Comparison of ENCODE assay signal across 16 mouse cellular contexts in the genomic region with DNA sequence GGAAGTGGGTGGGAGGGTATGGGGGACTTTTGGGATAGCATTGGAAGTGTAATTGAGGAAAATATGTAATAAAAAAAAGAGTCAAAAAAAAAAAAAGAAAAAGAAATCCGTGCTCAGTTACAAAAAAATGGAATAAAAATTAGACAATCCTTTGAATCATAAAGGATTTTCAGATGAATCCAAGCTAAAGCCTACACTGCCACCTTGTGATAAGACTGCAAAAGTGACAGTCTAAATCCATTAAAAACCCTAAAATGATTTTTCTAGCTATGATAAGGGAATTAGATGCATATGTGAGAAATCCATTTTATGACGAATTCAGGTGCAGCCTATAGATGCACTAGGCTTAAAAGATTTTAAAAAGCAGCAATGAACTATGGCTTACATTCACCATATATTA. TPM values are rescaled to one million over a fixed set of nuclear protein-coding genes. Genes with fewer than 3 reads are reported as not detected.
DNase-seq lines count a peak whose midpoint lies in the region; ATAC-seq lines count a peak whose summit lies in the region.
"Had no signal": no experiment of that assay in that cellular context is flagged by ENCODE, and none has a peak within 500 bp of the region (broad histone marks: within the 10 kb centered on the region; RNA-seq: fewer than 3 reads in every experiment).

No protein-coding gene starts in this region.

- H3K27me3 ChIP-seq in hindbrain, embryonic 14.5 days (ENCODE audit: control insufficient read depth, insufficient read depth, low read length), result no peaks in the 10 kb centered on the region
- H3K27me3 ChIP-seq in hindbrain, embryonic 10.5 days (ENCODE audit: insufficient read depth, poor library complexity, severe bottlenecking), result no peaks in the 10 kb centered on the region
- no peaks in the 10 kb centered on the region for H3K27me3 ChIP-seq in midbrain, embryonic 15.5 days (replicated peaks)
- H3K27me3 ChIP-seq in midbrain, embryonic 10.5 days (ENCODE audit: low read depth, poor library complexity, severe bottlenecking), result no peaks in the 10 kb centered on the region
- H3K27me3 ChIP-seq: hindbrain, embryonic 13.5 days; liver, embryonic 13.5 days had no signal

- H3K27ac ChIP-seq in hindbrain, embryonic 14.5 days, result no peak overlapping the region
- H3K27ac ChIP-seq in hindbrain, embryonic 10.5 days, result no peak overlapping the region
- no peak overlapping the region for H3K27ac ChIP-seq in midbrain, embryonic 15.5 days
- no peak overlapping the region for H3K27ac ChIP-seq in midbrain, embryonic 10.5 days (replicated peaks)
- H3K27ac ChIP-seq: hindbrain, embryonic 13.5 days; liver, embryonic 13.5 days had no signal

- no peaks in the 10 kb centered on the region for H3K9me3 ChIP-seq in hindbrain, embryonic 14.5 days (ENCODE audit: control insufficient read depth, low read length)
- H3K9me3 ChIP-seq in hindbrain, embryonic 10.5 days, result no peaks in the 10 kb centered on the region
- H3K9me3 ChIP-seq in midbrain, embryonic 15.5 days, result no peaks in the 10 kb centered on the region
- no peaks in the 10 kb centered on the region for H3K9me3 ChIP-seq in midbrain, embryonic 10.5 days (replicated peaks)
- H3K9me3 ChIP-seq: hindbrain, embryonic 13.5 days; liver, embryonic 13.5 days had no signal

- no peak for ATAC-seq in hindbrain, embryonic 14.5 days (ENCODE audit: low FRiP score)
- ATAC-seq in midbrain, embryonic 15.5 days (replicated peaks), result peak; percentile 27; the same call in 1 of the 2 replicates

- peak; percentile 72 for DNase-seq in hindbrain, embryonic 14.5 days (ENCODE audit: low spot score)
- DNase-seq in hindbrain, embryonic 10.5 days (ENCODE audit: low spot score), result no peak
- no peak for DNase-seq in midbrain, embryonic 10.5 days (ENCODE audit: low spot score)
- DNase-seq in brain, embryonic 18.5 days (ENCODE audit: low read depth, low spot score), result peak; percentile 3
- peak; percentile 2 for DNase-seq in telencephalon, adult 2 months (ENCODE audit: low read depth, low spot score)
- DNase-seq in cerebellum, postnatal 14 days, result no peak
- DNase-seq in right cerebral cortex, postnatal 4 days, result no peak
- DNase-seq: adrenal gland, adult 2 months; cerebellum, postnatal 10 days; liver, embryonic 13.5 days; lung, postnatal 36 days had no signal

- H3K4me2 ChIP-seq in hindbrain, embryonic 14.5 days (replicated peaks), result no peak overlapping the region
- no peak overlapping the region for H3K4me2 ChIP-seq in midbrain, embryonic 15.5 days
- H3K4me2 ChIP-seq: hindbrain, embryonic 13.5 days; liver, embryonic 13.5 days had no signal

- WGBS in hindbrain, embryonic 14.5 days, result 54% methylated on average over 2 of the region's 2 CpGs
- WGBS in hindbrain, embryonic 10.5 days, result 72% methylated on average over 2 of the region's 2 CpGs
- WGBS in midbrain, embryonic 15.5 days, result 49% methylated on average over 2 of the region's 2 CpGs
- 59% methylated on average over 2 of the region's 2 CpGs for WGBS in midbrain, embryonic 10.5 days

- H3K4me1 ChIP-seq in hindbrain, embryonic 14.5 days (replicated peaks; ENCODE audit: control insufficient read depth, insufficient read depth, low read length), result no peaks in the 10 kb centered on the region
- no peaks in the 10 kb centered on the region for H3K4me1 ChIP-seq in hindbrain, embryonic 10.5 days (replicated peaks)
- no peaks in the 10 kb centered on the region for H3K4me1 ChIP-seq in midbrain, embryonic 15.5 days
- no peaks in the 10 kb centered on the region for H3K4me1 ChIP-seq in midbrain, embryonic 10.5 days
- H3K4me1 ChIP-seq: hindbrain, embryonic 13.5 days; liver, embryonic 13.5 days had no signal

- no peaks in the 10 kb centered on the region for H3K36me3 ChIP-seq in hindbrain, embryonic 14.5 days (replicated peaks; ENCODE audit: control insufficient read depth, insufficient read depth)
- H3K36me3 ChIP-seq in hindbrain, embryonic 10.5 days, result no peaks in the 10 kb centered on the region
- no peaks in the 10 kb centered on the region for H3K36me3 ChIP-seq in midbrain, embryonic 15.5 days (replicated peaks)
- H3K36me3 ChIP-seq in midbrain, embryonic 10.5 days, result no peaks in the 10 kb centered on the region
- H3K36me3 ChIP-seq: hindbrain, embryonic 13.5 days; liver, embryonic 13.5 days had no signal

- H3K4me3 ChIP-seq in hindbrain, embryonic 14.5 days (replicated peaks; ENCODE audit: low read length), result no peak overlapping the region
- no peak overlapping the region for H3K4me3 ChIP-seq in hindbrain, embryonic 10.5 days
- no peak overlapping the region for H3K4me3 ChIP-seq in midbrain, embryonic 15.5 days
- no peak overlapping the region for H3K4me3 ChIP-seq in midbrain, embryonic 10.5 days
- H3K4me3 ChIP-seq: hindbrain, embryonic 13.5 days; liver, embryonic 13.5 days had no signal

- no peak overlapping the region for H3K9ac ChIP-seq in hindbrain, embryonic 14.5 days
- H3K9ac ChIP-seq in midbrain, embryonic 15.5 days, result no peak overlapping the region
- H3K9ac ChIP-seq: hindbrain, embryonic 13.5 days; liver, embryonic 13.5 days had no signal

RNA-seq across cellular contexts. Expression of a gene that starts 13.2 kb away (rescaled TPM):
- not detected in 2 replicates for polyA plus RNA-seq in hindbrain, embryonic 14.5 days (2014; fragmentation: Nextera tagmentation; extraction: Ambion mirVana)
- polyA plus RNA-seq in hindbrain, embryonic 10.5 days (2016; fragmentation: Nextera tagmentation; extraction: Ambion mirVana), result not detected in 2 replicates
- not detected in 2 replicates for polyA plus RNA-seq in midbrain, embryonic 15.5 days (2015; fragmentation: Nextera tagmentation; extraction: Ambion mirVana)
- not detected in 2 replicates for polyA plus RNA-seq in midbrain, embryonic 10.5 days (2016; fragmentation: Nextera tagmentation; extraction: Ambion mirVana)
- polyA plus RNA-seq: adrenal gland, adult 2 months; heart, embryonic 14.5 days; hindbrain, embryonic 13.5 days; kidney, embryonic 14.5 days; liver, embryonic 13.5 days; thymus, postnatal 0 days had no signal

RNA-seq across cellular contexts. Expression of a gene that starts 33.7 kb away (rescaled TPM):
- polyA plus RNA-seq in hindbrain, embryonic 14.5 days (2014; fragmentation: Nextera tagmentation; extraction: Ambion mirVana), result not detected in 2 replicates
- polyA plus RNA-seq in hindbrain, embryonic 10.5 days (2016; fragmentation: Nextera tagmentation; extraction: Ambion mirVana), result not detected in 2 replicates
- polyA plus RNA-seq in midbrain, embryonic 15.5 days (2015; fragmentation: Nextera tagmentation; extraction: Ambion mirVana), result not detected in 2 replicates
- polyA plus RNA-seq in midbrain, embryonic 10.5 days (2016; fragmentation: Nextera tagmentation; extraction: Ambion mirVana), result not detected in 2 replicates
- polyA plus RNA-seq: adrenal gland, adult 2 months; heart, embryonic 14.5 days; hindbrain, embryonic 13.5 days; kidney, embryonic 14.5 days; liver, embryonic 13.5 days; thymus, postnatal 0 days had no signal

RNA-seq across cellular contexts. Expression of a gene that starts 46.4 kb away (rescaled TPM):
- not detected in 2 replicates for polyA plus RNA-seq in hindbrain, embryonic 14.5 days (2014; fragmentation: Nextera tagmentation; extraction: Ambion mirVana)
- polyA plus RNA-seq in hindbrain, embryonic 10.5 days (2016; fragmentation: Nextera tagmentation; extraction: Ambion mirVana), result not detected in 2 replicates
- not detected in 2 replicates for polyA plus RNA-seq in midbrain, embryonic 15.5 days (2015; fragmentation: Nextera tagmentation; extraction: Ambion mirVana)
- polyA plus RNA-seq in midbrain, embryonic 10.5 days (2016; fragmentation: Nextera tagmentation; extraction: Ambion mirVana), result not detected in 2 replicates
- polyA plus RNA-seq: adrenal gland, adult 2 months; heart, embryonic 14.5 days; hindbrain, embryonic 13.5 days; kidney, embryonic 14.5 days; liver, embryonic 13.5 days; thymus, postnatal 0 days had no signal

RNA-seq across cellular contexts. Expression of a gene that starts 48.4 kb away (rescaled TPM):
- polyA plus RNA-seq in hindbrain, embryonic 14.5 days (2014; fragmentation: Nextera tagmentation; extraction: Ambion mirVana), result not detected in 2 replicates
- not detected in 2 replicates for polyA plus RNA-seq in hindbrain, embryonic 10.5 days (2016; fragmentation: Nextera tagmentation; extraction: Ambion mirVana)
- polyA plus RNA-seq in midbrain, embryonic 15.5 days (2015; fragmentation: Nextera tagmentation; extraction: Ambion mirVana), result not detected in 2 replicates
- polyA plus RNA-seq in midbrain, embryonic 10.5 days (2016; fragmentation: Nextera tagmentation; extraction: Ambion mirVana), result not detected in 2 replicates
- polyA plus RNA-seq: adrenal gland, adult 2 months; heart, embryonic 14.5 days; hindbrain, embryonic 13.5 days; kidney, embryonic 14.5 days; liver, embryonic 13.5 days; thymus, postnatal 0 days had no signal

RNA-seq across cellular contexts. Expression of a gene that starts 57.6 kb away (rescaled TPM):
- not detected in 2 replicates for polyA plus RNA-seq in hindbrain, embryonic 14.5 days (2014; fragmentation: Nextera tagmentation; extraction: Ambion mirVana)
- polyA plus RNA-seq in hindbrain, embryonic 10.5 days (2016; fragmentation: Nextera tagmentation; extraction: Ambion mirVana), result not detected in 2 replicates
- not detected in 2 replicates for polyA plus RNA-seq in midbrain, embryonic 15.5 days (2015; fragmentation: Nextera tagmentation; extraction: Ambion mirVana)
- polyA plus RNA-seq in midbrain, embryonic 10.5 days (2016; fragmentation: Nextera tagmentation; extraction: Ambion mirVana), result not detected in 2 replicates
- polyA plus RNA-seq: adrenal gland, adult 2 months; heart, embryonic 14.5 days; hindbrain, embryonic 13.5 days; kidney, embryonic 14.5 days; liver, embryonic 13.5 days; thymus, postnatal 0 days had no signal

Comparison
In these comparisons a context has a peak if more than half of its experiments do, and no peak if none do; other contexts are left out.
1. DNase-seq: peak in hindbrain, embryonic 14.5 days (single experiment), brain, embryonic 18.5 days (single experiment) and telencephalon, adult 2 months (single experiment); none in hindbrain, embryonic 10.5 days (single experiment), midbrain, embryonic 10.5 days (single experiment), cerebellum, postnatal 14 days (0 of 2) and right cerebral cortex, postnatal 4 days (single experiment).